Mouse (Mus musculus) liver, embryonic 11.5 days (tissue): ENCODE results near the gene Rtn4rl2. TPM values are rescaled to one million over a fixed set of nuclear protein-coding genes. Genes with fewer than 3 reads are reported as not detected.

ENCODE experiments used
- ATAC-seq: fragments of 200-750 bp; cut with Nextera tagmentation; replicated peaks from 2 replicates; pipeline ENCODE4 v1.8.0; 2017; ENCODE audit warnings: moderate number of reproducible peaks, mild to moderate bottlenecking, moderate TSS enrichment, moderate library complexity; ENCODE audit not compliant: low FRiP score
- DNase-seq: peaks from one replicate; pipeline ENCODE4 v3.0.0-alpha.2; 2017; ENCODE audit warnings: low spot score
- H3K27ac ChIP-seq: fragments of 300-500 bp; sonication (generic); 2 replicates; pipeline ENCODE4 v1.5.1; 2014; ENCODE audit warnings: mild to moderate bottlenecking, low read depth, low read length, control low read depth
- H3K27me3 ChIP-seq: fragments of 300-500 bp; sonication (generic); replicated peaks from 2 replicates; pipeline ENCODE4 v1.6.1; 2014; ENCODE audit warnings: low read length, mixed read lengths; ENCODE audit not compliant: control insufficient read depth, insufficient read depth
- H3K36me3 ChIP-seq: fragments of 300-500 bp; sonication (generic); 2 replicates; pipeline ENCODE4 v1.6.1; 2014; ENCODE audit warnings: mild to moderate bottlenecking, low read length, moderate library complexity, mixed read lengths; ENCODE audit not compliant: control insufficient read depth, insufficient read depth
- H3K4me1 ChIP-seq: fragments of 300-500 bp; sonication (generic); replicated peaks from 2 replicates; pipeline ENCODE4 v1.6.1; 2014; ENCODE audit warnings: low read length, mixed read lengths; ENCODE audit not compliant: control insufficient read depth, insufficient read depth
- H3K4me2 ChIP-seq: fragments of 300-500 bp; sonication (generic); 2 replicates; pipeline ENCODE4 v1.6.1; 2014; ENCODE audit warnings: mild to moderate bottlenecking, control low read depth, moderate library complexity
- H3K4me3 ChIP-seq: fragments of 300-500 bp; sonication (generic); 2 replicates; pipeline ENCODE4 v1.5.1; 2014; ENCODE audit warnings: low read depth, low read length, control low read depth
- H3K9ac ChIP-seq: fragments of 300-500 bp; sonication (generic); 2 replicates; pipeline ENCODE4 v1.6.1; 2014; ENCODE audit warnings: low read depth, low read length, control low read depth
- H3K9me3 ChIP-seq: fragments of 300-500 bp; sonication (generic); 2 replicates; pipeline ENCODE4 v1.6.1; 2016; ENCODE audit warnings: low read length, inconsistent platforms, mixed read lengths; ENCODE audit not compliant: control insufficient read depth
- WGBS: fragments of 180-500 bp; shearing (Covaris S2); extraction: QIAGEN DNeasy Blood & Tissue Kit; methylation state at CpG from one replicate; pipeline ENCODE4 v1.1.7; 2014; 5-methylcytosine and 5-hydroxymethylcytosine counted together
- microRNA-seq: library from miRNA; unstranded; fragments of <30 nt; microRNA quantifications from one replicate; pipeline ENCODE4, GENCODE M21; 2017; ENCODE audit warnings: borderline number of aligned reads
- polyA plus RNA-seq: library from polyadenylated mRNA; unstranded; fragments of >200 nt; fragmentation: Nextera tagmentation; extraction: Ambion mirVana; gene quantifications from 2 replicates; pipeline ENCODE4 v1.2.1, GENCODE M21; 2014

Rtn4rl2 gene
- polyA plus RNA-seq, 1 experiment from 2014 or later = 0.66 TPM

DNA sequence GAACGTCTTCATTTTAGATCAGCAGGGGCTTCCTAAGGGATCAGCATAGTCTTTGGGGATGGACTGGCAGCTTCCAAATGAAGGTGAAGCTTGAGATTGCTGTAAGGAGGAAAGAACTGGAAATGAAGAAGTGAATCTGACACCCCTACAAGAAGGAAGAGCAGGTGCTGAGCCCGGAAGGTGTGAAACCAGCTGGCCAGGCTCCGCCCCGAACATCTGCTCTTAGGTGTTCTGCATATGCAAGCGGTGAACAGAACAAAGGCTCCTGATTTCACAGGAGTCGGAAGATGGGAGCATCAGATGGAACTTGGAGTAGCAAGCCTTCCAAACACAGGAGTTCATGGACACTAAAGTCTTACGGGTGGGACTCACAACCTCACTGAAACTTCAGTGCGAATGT, 49.4 kb downstream of the Rtn4rl2 start:
- Histone ChIP-seq H3K9ac (no peak overlapping the region), H3K4me1 (peaks cover 23% of the 10 kb centered on the region), H3K27me3 (no peaks in the 10 kb centered on the region), H3K9me3 (no peaks in the 10 kb centered on the region), H3K4me2 (no peak overlapping the region), H3K4me3 (no peak overlapping the region), H3K36me3 (no peaks in the 10 kb centered on the region), H3K27ac (no peak overlapping the region)
- no peak for ATAC-seq
- no peak for DNase-seq
- WGBS = 59% methylated on average over 8 of the region's 8 CpGs

DNA sequence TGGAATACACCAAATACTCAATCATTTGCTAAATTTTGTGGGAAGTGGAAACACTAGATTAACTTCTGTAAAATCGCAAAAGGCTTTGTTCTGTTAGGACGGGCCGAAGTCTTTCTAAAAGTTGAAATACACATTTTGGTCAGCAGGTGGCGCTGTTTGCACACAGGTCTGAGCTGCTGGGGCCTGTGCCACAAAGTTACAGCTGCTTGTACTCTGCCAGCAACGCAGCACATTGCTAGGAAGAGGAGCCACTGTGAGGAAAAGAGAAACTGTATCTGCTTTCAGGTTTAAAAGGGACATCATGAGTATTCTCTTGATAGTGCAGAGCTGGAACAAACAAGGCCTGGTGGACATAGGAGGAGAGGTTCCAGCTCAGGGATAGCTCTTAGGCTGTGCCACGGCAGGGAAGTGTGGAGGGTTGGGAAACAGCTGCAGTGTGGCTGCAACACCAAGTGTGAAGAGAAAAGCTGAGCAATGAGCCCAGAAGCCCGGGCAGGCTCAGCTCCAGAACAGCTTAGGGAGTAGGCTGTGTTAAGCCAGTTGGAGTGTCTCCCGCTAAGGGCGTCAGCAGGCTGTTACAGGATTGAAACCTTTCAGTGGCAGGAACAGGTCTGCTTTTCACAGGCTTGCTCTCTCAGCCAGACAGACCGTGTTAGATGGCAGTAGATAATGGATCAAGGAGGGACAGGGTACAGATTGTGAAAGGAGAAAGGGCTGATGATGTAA, 54.7 kb downstream of the Rtn4rl2 start:
- peak overlapping the region; percentile 25 for H3K9ac ChIP-seq
- DNase-seq = peak; percentile 77
- H3K27me3 ChIP-seq = no peaks in the 10 kb centered on the region
- ATAC-seq = peak; percentile 60
- 37% methylated on average over 10 of the region's 10 CpGs for WGBS
- H3K4me1 ChIP-seq = peaks cover 6% of the 10 kb centered on the region
- H3K4me3 ChIP-seq = no peak overlapping the region
- H3K4me2 ChIP-seq = no peak overlapping the region
- 0 out of 2 replicates have a peak overlapping the region, but pooled peaks have one; percentile 5 for H3K27ac ChIP-seq
- H3K36me3 ChIP-seq = peaks cover 10% of the 10 kb centered on the region
- no peaks in the 10 kb centered on the region for H3K9me3 ChIP-seq

DNA sequence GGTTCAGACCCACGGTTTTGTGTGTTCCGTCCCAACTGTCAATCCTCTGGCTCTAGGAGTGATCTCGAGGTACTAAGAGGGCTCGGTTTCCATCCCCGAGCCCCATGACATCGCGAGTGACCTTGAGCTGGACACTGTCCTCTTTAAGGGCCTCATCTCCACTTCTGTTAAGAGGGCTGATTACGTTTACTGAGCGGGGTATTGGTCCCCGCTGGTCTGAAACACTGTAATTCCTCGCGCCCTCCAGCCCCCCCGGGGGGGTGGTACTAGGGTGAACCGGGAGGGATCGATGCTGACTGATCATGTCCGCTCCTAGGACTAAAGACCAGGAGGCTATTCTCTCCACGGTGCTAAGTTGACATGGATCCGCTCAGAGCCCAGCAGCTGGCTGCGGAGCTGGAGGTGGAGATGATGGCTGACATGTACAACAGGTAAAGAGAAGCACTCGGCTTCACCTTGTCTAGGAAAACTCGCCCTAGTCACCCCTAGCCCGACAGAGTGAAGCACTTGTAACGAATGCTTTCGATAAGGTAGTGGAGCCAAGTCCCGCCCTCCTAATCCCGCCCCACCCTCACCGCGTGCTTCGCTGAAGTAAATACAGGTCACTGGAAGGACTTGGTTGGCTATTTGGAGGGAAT, 59.1 kb downstream of the Rtn4rl2 start:
- peak; percentile 77 for ATAC-seq
- H3K9ac ChIP-seq = peak overlapping the region; percentile 77
- DNase-seq = peak; percentile 49
- no peaks in the 10 kb centered on the region for H3K9me3 ChIP-seq
- H3K36me3 ChIP-seq = peaks cover 10% of the 10 kb centered on the region
- peak overlapping the region; percentile 84 for H3K4me2 ChIP-seq
- peak overlapping the region; percentile 92 for H3K4me3 ChIP-seq
- peak overlapping the region; percentile 54 for H3K27ac ChIP-seq
- no peaks in the 10 kb centered on the region for H3K27me3 ChIP-seq
- under 1% methylated on average over 29 of the region's 29 CpGs for WGBS
- peaks cover 10% of the 10 kb centered on the region for H3K4me1 ChIP-seq

DNA sequence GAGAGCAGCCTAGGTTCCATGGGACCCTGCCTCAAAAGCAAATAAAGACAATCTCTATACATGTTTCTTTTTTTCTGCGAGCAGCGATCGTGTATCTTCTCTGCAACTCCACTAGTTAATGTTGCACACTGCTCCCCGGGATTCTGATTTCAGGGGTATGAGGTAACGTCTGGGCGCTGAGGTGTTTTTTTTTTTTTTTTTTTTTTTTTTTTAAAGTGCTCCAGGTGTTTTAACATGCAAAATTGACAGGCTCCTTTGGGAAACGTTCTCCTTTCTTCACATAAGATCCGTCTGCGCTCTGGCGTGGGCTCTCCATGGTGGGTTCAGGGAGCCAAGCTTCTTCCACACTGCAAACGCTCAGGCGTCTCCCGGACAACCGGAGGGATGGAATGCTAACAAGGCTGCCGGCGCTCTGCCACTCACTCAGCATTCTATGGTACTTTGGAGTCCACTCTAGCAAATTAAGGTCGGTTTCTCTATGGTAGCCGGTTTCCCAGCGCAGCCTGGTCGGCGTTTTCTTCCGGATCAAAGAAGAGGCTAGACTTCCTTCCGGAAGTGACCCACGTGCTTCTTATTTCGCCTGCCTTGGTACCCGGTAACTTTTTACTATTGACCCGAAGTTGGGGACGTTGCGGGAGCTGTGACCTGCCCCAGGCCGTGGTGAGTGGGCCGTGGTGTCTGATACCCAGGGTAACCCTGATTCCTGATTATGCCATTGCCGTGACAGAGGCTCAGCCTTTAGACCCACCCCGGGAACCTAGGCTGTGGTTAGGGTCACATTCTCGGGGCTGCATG, 59.8 kb downstream of the Rtn4rl2 start, which contains the start of gene Timm10:
TSS of gene Timm10 (plus strand) at position 510 of the 795 bp plus-strand sequence.
- WGBS = 1% methylated on average over 34 of the region's 34 CpGs
- DNase-seq = peak; percentile 82

DNA sequence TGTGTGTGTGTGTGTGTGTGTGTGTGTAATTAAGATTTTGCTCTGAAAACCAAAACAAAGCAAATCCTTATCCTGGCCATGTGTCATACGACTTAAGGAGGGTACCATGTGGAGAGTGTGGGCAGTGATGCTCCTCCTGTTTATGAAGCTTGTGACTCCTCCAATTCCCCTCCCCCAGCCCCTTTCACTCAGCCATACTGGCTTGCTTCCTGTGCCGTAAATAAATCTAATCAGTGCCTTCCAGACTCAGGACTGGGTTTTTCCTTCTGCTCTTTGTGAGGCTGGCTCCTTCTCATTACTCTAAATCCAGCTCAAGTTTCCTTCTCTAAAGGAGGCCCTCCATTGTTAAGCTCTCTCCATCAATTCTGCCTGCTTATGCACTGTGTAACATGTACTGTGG, 63.3 kb downstream of the Rtn4rl2 start:
- Histone ChIP-seq H3K4me1 (peaks cover 9% of the 10 kb centered on the region), H3K27ac (no peak overlapping the region), H3K36me3 (no peaks in the 10 kb centered on the region), H3K9me3 (no peaks in the 10 kb centered on the region), H3K9ac (no peak overlapping the region), H3K4me3 (no peak overlapping the region), H3K27me3 (peaks cover 15% of the 10 kb centered on the region), H3K4me2 (no peak overlapping the region)
- 20% methylated on average over 2 of the region's 2 CpGs for WGBS
- ATAC-seq = no peak
- no peak for DNase-seq

More for the DNA sequence above, 59.8 kb downstream of the Rtn4rl2 start, which contains the start of gene Timm10:
- Histone ChIP-seq H3K9ac (peak within 1 kb of the TSS; percentile 77), H3K36me3 (peaks cover 10% of the 10 kb centered on the region), H3K27me3 (peaks cover 5% of the 10 kb centered on the region), H3K27ac (peak within 1 kb of the TSS; percentile 54), H3K9me3 (no peaks in the 10 kb centered on the region), H3K4me1 (peaks cover 10% of the 10 kb centered on the region), H3K4me3 (peak within 1 kb of the TSS; percentile 92), H3K4me2 (peak within 1 kb of the TSS; percentile 84)
- peak; percentile 84 for ATAC-seq

DNA sequence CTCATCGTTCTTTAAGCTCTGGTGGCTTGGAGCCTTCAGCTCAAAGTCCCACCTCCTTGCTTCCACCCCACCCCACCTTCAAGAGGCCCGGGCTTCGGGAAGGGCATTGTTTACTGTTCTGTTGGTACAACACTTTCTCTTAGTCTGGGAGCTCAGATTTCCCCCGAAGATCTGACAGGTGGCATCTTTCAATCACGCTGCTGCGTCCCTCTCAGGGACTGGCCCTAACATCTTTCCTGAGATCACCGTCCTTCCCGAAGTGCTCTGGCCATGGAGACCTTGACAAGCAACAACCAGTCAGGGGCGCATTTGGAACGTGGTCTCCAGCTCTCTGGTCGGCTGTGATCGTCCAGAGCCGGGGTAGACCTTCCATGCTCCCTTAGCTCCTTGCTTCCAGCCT, 64.0 kb downstream of the Rtn4rl2 start, which contains the start of gene Smtnl1:
TSS of gene Smtnl1 (minus strand) at position 101 of the 400 bp plus-strand sequence.
- no peaks in the 10 kb centered on the region for H3K9me3 ChIP-seq
- WGBS = 47% methylated on average over 13 of the region's 13 CpGs
- H3K27ac ChIP-seq = no peak within 1 kb of the TSS
- H3K9ac ChIP-seq = no peak within 1 kb of the TSS
- no peak for DNase-seq
- peaks cover 15% of the 10 kb centered on the region for H3K27me3 ChIP-seq
- H3K4me2 ChIP-seq = no peak within 1 kb of the TSS
- no peak within 1 kb of the TSS for H3K4me3 ChIP-seq
- no peaks in the 10 kb centered on the region for H3K36me3 ChIP-seq
- peaks cover 3% of the 10 kb centered on the region; the same call in 1 of the 2 replicates for H3K4me1 ChIP-seq
- ATAC-seq = no peak

Small RNA genes lying within 50 kb of the gene (microRNA-seq; reads per million reads assigned to microRNA genes)
- not detected for gene Gm24332

Other genes starting within 250 kb of the Rtn4rl2 start
- gene Ctnnd1, start 235.9 kb downstream of the Rtn4rl2 start, polyA plus RNA-seq = 21.9 and 27.1 TPM in 2 replicates
- gene Btbd18, start 227.6 kb downstream of the Rtn4rl2 start, polyA plus RNA-seq = 0.18 and 0.22 TPM in 2 replicates
- gene Selenoh, start 215.9 kb downstream of the Rtn4rl2 start, polyA plus RNA-seq = 241 and 264 TPM in 2 replicates
- gene Gm28635, start 208.7 kb downstream of the Rtn4rl2 start, polyA plus RNA-seq = not detected in 2 replicates
- 43.4 and 44.9 TPM in 2 replicates for gene Med19, start 208.3 kb downstream of the Rtn4rl2 start, polyA plus RNA-seq
- 115 and 125 TPM in 2 replicates for gene Tmx2, start 207.6 kb downstream of the Rtn4rl2 start, polyA plus RNA-seq
- gene Zdhhc5, start 171.5 kb downstream of the Rtn4rl2 start, polyA plus RNA-seq = 26.5 and 28.8 TPM in 2 replicates
- 59.3 and 63.4 TPM in 2 replicates for gene Clp1, start 159.4 kb downstream of the Rtn4rl2 start, polyA plus RNA-seq
- 11.4 and 14.2 TPM in 2 replicates for gene Ypel4, start 152.7 kb downstream of the Rtn4rl2 start, polyA plus RNA-seq
- 2.9 and 3.3 TPM in 2 replicates for gene Gm19426, start 143.1 kb downstream of the Rtn4rl2 start, polyA plus RNA-seq
- gene Serping1, start 111.3 kb downstream of the Rtn4rl2 start, polyA plus RNA-seq = 38.4 and 43.2 TPM in 2 replicates
- 112 and 114 TPM in 2 replicates for gene Ube2l6, start 87.9 kb downstream of the Rtn4rl2 start, polyA plus RNA-seq
- 0.25 TPM in 1 of 2 replicates, not detected in the other for gene Smtnl1, start 64.1 kb downstream of the Rtn4rl2 start, polyA plus RNA-seq
- 84.3 and 84.5 TPM in 2 replicates for gene Timm10, start 59.7 kb downstream of the Rtn4rl2 start, polyA plus RNA-seq
- 83.2 and 101 TPM in 2 replicates for gene Slc43a1, start 47.9 kb downstream of the Rtn4rl2 start, polyA plus RNA-seq
- gene Slc43a3, start 49.9 kb upstream of the Rtn4rl2 start, polyA plus RNA-seq = 107 and 111 TPM in 2 replicates
- 67.2 and 96.9 TPM in 2 replicates for gene Prg2, start 93.8 kb upstream of the Rtn4rl2 start, polyA plus RNA-seq
- gene Prg3, start 101.5 kb upstream of the Rtn4rl2 start, polyA plus RNA-seq = 10.2 and 16.7 TPM in 2 replicates
- 338 and 381 TPM in 2 replicates for gene Ssrp1, start 150.5 kb upstream of the Rtn4rl2 start, polyA plus RNA-seq
- 0.95 and 1.1 TPM in 2 replicates for gene P2rx3, start 150.8 kb upstream of the Rtn4rl2 start, polyA plus RNA-seq
- 3.4 and 3.7 TPM in 2 replicates for gene Tnks1bp1, start 161.3 kb upstream of the Rtn4rl2 start, polyA plus RNA-seq
- gene Aplnr, start 249.5 kb upstream of the Rtn4rl2 start, polyA plus RNA-seq = 12.7 and 14.4 TPM in 2 replicates